Mouse (Mus musculus) cerebellum, postnatal 36 days (tissue): ENCODE data around the gene Med16.
"Not testable (repeated sequence)": the region's sequence is repeated elsewhere in the genome, so short reads cannot be mapped to it uniquely, and the experiment has no call there.

Experiments used
- DNase-seq, 2 experiments: peaks; one replicate each; pipeline ENCODE4 v3.0.0; 2021 to 2022; ENCODE audit warnings: mixed read lengths in 2 of 2

Med16 gene

DNA sequence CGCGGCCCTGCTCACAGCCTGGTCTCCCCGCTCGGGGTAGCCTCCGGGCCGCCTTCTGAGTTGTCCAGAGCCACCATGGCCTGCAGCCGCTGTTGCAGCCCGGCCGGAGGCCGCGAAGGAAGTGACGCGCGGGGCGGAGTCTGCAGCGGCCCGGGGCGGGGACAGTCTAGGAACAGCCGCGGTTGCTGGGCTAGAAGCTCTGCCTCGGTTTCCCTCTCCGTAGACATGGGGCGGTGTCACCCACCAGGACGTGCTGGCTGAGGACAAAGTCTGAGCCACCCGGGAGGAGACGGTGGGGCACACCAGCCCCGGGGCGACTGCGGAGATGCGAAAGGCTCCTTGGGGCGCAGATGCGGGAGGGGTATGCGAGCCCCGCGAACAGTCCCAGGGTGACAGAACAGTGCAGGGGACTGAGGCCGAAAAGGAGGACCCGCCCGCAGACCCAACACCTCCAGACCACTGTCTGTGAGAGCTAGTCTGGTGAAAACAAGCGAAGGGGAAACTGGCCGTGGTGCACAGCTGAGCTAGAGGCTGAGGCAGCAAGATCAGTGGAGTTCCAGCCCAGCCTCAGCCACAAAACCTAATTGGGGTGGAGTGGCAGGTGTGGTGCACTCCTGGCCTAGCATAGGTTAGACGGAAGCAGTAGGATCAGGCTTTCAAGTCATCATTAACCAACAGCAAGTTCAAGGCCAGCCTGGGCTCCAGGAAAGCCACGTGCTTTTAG lies 8.2 kb upstream of the Med16 start, which contains the start of gene Kiss1r:
Gene Kiss1r, plus strand, starts transcription at position 164 of the 724 bp plus-strand sequence.
- peak; percentile 82 to 86 for DNase-seq

DNA sequence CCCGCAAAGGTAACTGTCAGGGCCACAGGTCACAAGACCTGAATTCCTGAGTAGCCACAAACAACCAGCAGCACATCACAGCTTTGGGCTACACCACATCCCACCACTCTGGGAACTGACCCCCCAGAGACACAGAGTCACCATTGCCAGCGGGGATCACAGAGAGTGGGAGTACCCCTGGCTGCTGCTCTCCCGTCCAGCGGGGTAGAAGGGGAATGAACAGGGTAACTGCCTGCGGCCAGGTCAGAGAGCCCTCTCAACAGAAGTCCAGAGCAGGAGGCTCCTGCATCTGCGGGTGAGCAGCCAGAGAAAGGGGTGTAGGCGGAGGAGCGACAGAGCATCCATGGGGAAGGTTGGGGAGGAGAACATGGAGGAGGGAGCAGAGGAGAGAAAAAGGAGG lies 7.4 kb upstream of the Med16 start:
- no peak for DNase-seq

DNA sequence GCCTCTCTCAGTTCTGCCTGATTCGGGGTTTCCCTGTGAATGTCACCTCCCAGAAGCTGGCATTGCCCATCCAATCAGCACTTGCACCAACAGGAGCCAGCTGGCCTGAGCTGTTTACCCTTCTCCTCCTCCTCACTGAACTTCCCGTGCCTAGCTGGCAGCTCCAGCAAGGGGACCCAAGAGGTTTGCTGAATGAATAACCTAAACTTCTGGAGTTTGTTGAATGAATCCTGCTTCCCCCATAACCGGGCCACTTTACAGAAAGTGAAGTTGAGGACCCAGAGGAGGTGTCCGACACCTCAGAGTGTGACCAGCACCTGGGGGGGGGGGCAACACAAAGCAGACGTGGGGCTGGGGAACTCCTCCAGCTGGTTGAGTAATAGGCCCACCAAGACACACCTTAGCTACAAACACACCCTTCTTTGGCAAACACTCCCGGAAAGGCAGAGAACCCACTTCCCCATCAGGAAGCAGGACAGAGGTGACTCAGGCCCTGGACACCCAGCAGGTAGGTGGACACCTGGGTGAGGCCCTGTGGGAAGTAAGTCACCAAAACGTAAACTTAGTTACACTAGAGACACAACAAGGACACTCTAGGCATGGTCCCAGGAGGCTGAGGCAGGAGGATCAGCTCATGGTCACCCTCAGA lies 6.3 kb upstream of the Med16 start:
- no peak for DNase-seq

DNA sequence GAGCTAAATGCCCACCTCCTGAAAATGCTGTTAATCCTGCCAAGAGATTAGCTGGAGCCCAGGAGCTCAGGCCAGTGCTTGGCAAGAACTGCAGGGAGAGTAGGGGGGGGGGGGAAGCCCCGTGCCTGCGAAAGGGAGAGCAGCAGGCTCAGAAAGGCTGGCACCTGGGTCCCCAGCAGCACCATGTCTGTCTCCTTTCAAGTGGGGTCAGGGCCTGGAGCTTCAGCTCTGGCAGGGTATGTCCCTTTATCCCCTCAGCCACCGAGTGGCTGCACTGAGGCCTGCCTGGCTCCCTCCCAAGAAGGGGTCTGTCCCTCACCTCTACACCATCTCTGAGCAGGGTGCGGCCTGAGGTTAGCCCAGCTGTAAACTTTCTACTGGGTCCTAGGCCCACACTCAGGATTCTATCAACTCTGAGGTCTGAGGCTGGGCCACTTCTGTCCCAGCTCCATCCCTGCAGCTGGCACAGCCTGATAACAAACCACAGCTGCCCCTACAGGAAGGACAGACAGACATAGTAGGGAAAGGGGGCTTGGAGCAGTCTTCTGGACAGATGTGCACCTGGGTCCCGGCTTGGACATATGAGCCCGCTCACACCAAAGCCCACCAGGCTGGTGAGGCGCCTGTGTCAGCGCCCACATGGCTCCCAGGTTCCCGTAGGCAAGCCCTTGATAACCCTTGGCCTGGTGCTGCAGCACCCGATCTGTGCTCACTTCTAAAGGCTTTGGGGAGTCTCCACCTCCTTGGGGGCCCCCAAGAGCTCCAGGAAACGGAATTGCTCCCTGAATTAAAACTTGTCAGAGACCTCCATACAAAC lies 5.6 kb upstream of the Med16 start:
- no peak for DNase-seq

DNA sequence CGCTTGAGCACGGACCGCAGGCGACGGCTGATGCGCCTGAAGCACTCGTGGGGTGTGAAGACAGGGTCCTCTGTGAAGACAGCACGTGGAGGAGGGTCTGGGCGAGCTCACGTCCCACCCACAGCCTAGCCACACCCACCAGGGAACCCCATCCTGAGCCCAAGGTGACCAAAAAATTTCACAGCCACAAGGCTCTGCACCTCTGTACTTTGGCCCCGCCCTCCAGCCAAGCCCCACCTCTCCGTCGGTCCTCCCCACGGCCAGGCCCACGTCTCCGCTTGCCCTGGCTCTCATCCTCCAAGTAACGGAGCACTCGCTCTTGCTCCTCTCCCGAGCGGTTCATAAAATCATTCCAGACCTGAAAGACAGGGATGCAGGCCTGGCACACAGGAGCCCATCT lies 3.7 kb upstream of the Med16 start:
- no peak for DNase-seq

DNA sequence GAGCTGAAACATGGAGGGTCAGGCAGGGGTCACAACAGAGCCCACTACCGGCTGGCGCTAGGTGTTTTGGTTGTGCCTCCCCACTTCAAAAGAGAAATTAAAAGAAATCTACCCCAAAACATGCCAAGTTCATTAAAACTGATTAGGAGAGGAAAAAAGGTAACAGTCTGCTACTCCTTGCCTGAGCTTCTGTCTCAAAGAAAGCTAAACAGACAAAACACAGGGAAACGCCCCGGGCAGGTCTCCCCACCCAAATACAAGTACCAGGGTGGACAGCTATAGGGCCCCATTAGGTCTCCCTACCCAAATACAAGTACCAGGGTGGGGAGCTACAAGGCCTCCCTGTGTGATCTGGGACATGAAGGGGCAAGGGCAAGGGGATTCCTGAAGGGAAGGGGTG lies 1.8 kb upstream of the Med16 start, which contains the start of gene Gm26602:
Gene Gm26602, plus strand, starts transcription at position 301 of the 400 bp plus-strand sequence.
- no peak for DNase-seq

DNA sequence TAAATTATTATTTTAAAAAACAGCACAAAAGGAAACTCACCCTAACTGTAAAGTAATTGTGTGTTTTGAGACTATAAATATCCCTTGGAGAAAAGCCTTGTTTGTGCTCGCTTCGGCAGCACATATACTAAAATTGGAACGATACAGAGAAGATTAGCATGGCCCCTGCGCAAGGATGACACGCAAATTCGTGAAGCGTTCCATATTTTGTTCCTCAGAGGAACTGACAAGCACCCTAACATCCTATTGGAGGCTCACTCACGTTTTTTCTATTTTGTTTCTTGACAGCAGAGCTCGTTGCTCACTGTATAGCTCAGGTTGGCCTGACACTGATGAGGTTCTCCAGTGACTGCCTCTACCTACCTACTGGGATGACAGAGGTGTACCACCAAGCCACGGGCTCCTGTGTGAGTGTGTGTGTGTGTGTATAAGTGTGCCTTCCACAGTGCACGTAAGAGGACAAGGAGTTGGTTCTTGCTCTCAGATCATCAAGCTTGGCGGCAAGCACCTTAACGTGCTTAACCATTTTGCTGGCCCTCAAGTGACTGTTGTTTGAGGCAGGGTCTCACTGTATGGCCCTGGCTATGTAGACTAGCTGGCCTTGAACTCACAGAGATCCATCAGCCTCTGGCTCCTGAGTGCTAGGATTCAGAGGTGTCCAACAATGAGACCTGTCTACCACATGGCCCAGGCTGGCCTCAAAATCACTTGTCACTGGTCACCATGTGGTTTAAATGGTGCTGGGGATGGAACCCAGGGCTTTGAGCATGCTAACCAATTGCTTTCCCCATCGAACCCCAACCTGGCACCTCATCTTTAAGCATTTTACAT lies 584 bp upstream of the Med16 start:
- no peak for DNase-seq

DNA sequence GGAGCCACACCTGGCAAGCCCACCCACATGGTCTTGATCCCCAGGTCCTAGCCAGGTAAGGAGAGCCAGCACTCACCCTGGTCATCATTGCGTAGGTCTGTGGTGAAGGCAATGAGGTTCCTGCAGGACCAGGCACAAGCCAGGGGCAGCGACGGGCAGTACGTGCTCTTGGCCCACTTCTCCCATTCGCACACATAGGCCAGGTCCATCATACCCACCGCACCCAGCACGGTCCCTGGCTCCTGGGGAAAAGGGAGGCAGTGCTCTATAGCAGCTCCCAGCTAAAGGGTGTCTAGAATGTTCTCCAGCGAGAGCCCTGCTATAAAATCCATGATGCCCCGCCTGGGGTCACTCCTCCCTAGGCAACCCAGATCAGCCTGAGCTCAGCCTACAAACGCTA lies 1.3 kb downstream of the Med16 start:
- DNase-seq, result no peak

DNA sequence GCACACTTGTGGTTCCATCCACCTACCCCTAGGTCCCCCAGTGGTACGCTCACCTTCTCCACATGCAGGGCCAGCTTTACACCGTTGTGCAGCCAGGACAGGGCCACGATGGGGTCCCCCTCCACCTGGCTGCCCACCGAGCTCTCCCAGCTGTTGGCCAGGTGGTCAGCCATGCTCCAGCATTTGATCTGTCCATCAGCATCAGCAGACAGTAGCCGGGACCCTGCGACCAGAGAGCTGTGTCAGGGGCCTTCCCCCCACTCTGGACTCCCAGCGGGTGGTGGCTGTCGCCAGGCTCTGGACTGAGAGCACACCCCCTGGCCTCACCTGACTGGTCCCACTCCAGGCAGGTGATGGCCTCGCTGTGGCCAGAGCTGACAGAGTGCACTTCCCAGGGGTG lies 2.0 kb downstream of the Med16 start:
- DNase-seq, result no peak

DNA sequence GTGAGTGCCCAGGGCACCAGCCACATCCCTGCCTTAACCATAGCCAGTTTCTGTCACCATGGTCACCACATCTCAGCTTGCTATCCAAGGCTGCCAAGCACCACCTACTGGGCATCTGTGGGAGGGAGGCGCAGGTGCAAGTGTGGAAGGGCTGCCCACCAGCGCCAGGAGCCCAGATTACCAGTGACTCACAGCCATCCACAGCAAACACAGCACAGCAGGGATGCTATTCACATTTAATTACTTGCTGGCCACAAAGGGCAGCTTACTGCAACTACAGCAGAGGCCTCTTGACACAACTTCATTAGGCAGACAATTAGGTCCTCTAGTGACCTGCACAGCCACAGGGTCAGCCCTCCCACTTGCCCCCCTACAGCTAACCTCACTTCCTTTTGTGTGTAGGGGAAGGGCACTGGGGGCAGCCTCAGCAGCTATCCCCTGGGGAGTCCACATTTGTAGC lies 7.7 kb downstream of the Med16 start:
- DNase-seq, result peak in 1 of 2 experiments; percentile 29

DNA sequence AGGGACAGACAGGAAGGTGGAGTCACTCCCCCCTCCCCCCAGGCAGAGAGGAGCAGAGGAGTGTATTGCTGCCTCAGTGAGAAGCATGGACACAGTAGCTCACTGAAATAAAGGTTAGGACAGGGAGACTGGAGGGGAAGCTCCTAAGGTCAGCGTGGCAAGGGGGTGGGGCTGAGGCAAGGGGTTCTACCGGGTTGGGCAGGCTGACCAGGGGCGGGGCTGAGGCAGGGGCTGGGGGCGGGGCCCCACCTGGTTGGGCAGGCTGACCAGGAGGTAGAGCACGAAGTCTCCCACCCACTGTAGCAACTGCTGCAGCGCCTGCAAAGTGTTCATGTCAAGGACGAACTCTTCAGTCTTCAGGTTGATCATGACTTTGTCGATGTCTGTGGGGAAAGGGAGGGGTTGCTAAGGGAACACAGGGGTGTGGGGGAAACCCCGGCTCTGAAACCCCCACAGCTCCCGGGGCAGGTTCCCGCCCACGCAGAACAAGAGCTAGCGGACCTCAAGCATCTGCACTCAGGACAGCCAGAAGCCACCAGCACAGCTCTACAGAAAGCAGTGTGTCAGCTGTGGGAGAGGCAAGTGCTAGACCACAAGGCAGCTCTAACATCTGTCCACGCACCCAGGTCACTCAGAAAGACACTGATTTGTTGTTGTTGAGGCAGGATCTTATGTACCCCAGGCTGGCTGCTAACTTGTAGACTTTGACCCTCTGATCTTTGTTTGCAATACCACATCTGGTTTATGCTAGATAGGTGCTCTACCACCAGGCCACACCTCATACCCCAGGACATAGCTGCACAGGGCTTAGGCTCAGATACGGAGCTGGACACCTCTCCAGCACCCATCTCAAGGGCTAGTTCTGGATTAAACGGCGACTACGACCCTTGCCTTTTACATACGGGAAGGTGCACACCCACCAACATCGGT lies 11.1 kb downstream of the Med16 start:
- DNase-seq, result no peak

DNA sequence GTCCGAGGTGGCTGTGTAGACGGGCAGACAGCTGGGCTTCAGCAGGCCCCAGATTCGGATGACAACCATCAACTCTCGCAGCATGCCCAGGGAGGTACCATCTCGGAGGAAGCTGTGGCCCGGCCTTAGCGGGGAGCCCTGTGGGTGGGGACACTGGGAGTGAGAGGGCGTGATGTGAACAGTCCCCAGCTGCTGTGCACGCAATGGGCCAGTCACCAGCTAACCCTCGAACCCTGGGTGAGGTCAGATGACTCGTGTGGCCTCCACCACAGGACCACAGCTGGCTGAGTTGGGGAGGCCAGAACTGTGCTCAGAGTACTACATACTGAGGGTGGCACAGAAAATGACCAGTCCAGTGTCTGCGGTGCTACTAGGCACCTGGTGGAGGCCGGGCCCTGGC lies 11.9 kb downstream of the Med16 start:
- no peak for DNase-seq

DNA sequence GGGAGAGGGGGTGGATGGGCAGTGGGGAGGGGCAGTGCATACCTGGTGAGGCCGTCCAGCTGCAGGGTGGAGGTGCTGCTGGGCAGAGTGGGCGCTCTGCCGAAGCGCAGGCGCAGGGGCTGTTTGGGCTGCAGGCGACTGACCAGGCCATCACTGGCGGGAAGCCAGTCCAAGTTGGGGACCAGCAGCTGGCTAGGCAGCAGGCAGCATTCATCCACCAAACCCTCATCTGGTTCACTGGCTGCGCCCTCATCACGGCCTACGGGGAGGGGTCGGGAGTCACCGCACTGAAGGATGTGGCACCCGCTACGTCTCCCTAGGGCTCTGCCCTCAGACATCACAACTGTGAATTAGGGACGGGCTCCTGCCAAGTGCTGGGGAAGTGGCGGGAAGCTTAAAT lies 12.4 kb downstream of the Med16 start:
- peak in 1 of 2 experiments; percentile 5 for DNase-seq

DNA sequence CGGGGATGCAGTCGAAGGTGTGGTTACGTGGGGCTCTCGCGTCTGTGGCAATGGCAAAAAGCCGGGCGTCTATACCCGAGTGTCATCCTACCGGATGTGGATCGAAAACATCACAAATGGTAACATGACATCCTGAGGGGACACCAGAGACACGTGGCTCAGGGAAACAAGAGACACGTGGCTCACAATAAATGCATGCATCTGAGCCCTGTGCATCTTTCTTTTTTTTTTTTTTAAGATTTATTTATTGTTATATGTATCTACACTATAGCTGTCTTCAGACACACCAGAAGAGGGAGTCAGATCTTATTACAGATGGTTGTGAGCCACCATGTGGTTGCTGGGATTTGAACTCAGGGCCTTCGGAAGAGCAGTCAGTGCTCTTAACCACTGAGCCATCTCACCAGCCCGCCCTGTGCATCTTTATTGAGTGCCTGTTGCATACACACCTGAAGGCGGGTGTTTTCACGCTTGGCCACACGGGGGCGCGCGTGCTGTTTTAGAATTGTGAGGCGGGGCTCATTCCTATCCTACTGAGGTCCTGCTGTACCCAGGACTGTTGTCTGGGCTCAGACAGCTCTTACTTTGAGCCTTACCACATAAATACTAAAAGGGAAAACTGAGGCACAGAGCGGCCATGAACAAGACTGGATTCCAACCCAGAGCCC lies 16.1 kb downstream of the Med16 start:
- peak; percentile 83 to 86 for DNase-seq

DNA sequence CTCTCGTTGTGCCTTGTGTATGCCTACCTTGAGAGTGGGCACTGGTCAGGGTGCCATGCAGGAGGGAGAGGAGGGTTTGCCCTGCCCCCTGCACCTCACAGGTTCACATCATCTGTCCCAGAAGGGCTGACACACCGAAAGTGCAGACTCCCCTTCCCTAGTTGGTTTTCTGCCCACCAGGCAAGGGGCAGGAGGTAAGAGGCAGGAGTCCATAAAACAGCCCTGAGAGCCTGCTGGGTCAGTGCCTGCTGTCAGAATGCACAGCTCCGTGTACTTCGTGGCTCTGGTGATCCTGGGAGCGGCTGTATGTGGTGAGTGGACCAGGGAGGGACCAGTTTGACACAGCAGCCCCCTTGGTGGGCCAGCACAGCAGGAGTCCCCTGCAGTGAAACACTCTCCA lies 18.1 kb downstream of the Med16 start, which contains the start of gene Cfd:
Gene Cfd, plus strand, starts transcription at position 184 of the 400 bp plus-strand sequence.
- peak in 1 of 2 experiments; percentile 4 for DNase-seq

DNA sequence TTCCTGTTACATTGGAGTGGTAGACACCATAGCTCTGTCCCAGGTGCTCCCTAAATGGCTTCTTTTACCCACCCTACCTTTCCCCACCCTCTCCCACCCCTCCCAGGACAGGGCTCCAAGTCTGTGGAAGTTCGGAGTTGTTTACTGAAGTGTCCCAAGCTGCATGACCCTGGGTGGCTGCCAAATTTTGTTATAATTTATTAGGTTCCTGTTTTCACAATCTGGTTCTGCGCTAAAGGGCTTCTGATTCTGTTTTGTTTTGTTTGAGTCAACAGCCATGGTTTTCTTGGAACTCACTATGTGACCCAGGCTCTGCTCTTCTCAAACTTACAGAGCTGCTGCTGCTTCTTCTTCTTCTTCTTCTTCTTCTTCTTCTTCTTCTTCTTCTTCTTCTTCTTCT lies 19.3 kb downstream of the Med16 start:
- DNase-seq, result no peak

DNA sequence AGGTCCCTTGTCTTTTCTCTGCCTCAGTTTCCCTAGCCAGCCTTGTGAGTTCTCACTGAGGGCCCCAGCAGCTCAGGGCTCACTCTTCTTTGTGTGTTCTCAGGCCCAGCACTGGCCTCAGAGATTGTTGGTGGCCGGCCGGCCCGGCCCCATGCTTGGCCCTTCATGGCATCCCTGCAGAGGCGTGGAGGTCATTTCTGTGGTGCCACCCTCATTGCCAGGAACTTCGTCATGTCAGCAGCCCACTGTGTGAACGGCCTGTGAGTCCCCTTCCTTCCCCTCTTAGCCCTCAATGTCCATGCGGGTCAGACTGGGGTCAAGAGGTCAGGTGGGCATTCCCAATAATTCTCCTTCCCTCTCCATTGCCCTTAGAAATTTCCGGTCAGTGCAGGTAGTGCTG lies 22.1 kb downstream of the Med16 start:
- DNase-seq, result no peak

DNA sequence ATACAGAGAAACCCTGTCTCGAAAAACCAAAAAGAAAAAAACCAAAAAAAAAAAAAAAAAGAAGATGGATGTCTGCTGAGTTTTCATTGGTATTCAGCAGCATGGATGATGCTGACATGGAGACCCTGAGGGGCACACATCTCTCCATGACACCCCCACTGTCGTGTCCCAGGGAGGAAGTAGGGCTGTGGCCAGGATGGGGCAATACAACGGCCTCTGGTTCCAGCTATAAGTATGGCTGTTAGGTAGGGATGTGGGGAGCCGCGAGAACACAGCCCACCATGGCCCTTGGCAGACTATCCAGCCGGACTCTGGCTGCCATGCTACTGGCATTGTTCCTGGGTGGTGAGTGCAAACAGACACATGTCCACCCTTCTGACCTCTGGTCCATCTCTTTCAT lies 22.7 kb downstream of the Med16 start, which contains the start of gene Elane:
Gene Elane, plus strand, starts transcription at position 194 of the 400 bp plus-strand sequence.
- no peak for DNase-seq

DNA sequence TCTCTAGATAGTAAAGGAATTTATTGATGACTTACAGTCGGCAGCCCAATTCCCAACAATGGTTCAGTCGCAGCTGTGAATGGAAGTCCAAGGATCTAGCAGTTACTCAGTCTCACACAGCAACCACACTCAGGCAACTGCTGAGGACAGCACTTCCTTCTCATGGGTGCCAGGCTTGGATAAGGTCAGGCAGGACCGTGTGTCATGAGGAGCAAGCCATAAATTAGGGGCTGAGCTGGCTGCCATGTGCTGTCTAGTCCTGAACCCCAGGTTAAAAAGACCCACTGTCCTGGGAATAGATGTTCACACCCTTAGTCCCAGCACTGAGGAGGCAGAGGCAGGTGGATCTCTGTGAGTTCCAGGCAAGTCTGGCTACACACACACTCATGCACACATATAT lies 23.8 kb downstream of the Med16 start:
- DNase-seq, result not testable (repeated sequence)

DNA sequence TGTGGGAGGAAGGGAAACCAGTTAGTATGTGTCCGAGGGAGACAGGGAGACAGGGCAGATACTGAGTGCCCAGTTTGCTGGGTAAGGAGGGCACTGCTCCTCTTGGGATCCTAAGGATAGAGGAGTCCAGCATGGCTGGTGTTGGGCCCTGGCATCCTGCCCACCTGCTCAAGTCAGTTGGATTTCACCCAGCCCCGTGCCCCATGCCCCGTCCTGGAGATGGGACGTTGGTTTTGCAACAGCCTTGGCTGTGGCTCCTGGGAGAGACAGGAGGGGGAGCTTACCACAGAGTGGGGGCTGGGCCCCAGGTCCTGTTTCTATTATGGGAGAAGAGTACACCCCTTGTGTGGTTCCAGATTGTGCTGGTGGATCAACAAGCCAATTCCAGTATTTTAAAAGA lies 24.3 kb downstream of the Med16 start:
- peak; percentile 39 to 54 for DNase-seq
